Mouse (Mus musculus) heart, postnatal 0 days (tissue): Measurements from ENCODE around the gene Brd9. TPM values are rescaled to one million over a fixed set of nuclear protein-coding genes. Genes with fewer than 3 reads are reported as not detected.
"Not testable (repeated sequence)": the region's sequence is repeated elsewhere in the genome, so short reads cannot be mapped to it uniquely, and the experiment has no call there.

ENCODE experiments used
- ATAC-seq: fragments of 200-750 bp; cut with Nextera tagmentation; 2 replicates; pipeline ENCODE4 v1.8.0; 2017; ENCODE audit warnings: low read depth, moderate number of reproducible peaks, moderate library complexity; ENCODE audit not compliant: insufficient read depth
- DNase-seq: peaks from one replicate; pipeline ENCODE4 v3.0.0-alpha.2; 2016; ENCODE audit warnings: low spot score
- H3K27ac ChIP-seq: fragments of 300-500 bp; sonication (generic); 2 replicates; pipeline ENCODE4 v1.5.1; 2014; ENCODE audit warnings: low read depth, mild to moderate bottlenecking
- H3K27me3 ChIP-seq: fragments of 300-500 bp; sonication (generic); 2 replicates; pipeline ENCODE4 v1.6.1; 2014; ENCODE audit warnings: low read length, mixed read lengths; ENCODE audit not compliant: control insufficient read depth, insufficient read depth
- H3K36me3 ChIP-seq: fragments of 300-500 bp; sonication (generic); replicated peaks from 2 replicates; pipeline ENCODE4 v1.6.1; 2014; ENCODE audit warnings: low read length, mixed read lengths; ENCODE audit not compliant: control insufficient read depth, insufficient read depth
- H3K4me1 ChIP-seq: fragments of 300-500 bp; sonication (generic); 2 replicates; pipeline ENCODE4 v1.6.1; 2014; ENCODE audit warnings: antibody characterized with exemption; ENCODE audit not compliant: control insufficient read depth, insufficient read depth
- H3K4me2 ChIP-seq: fragments of 300-500 bp; sonication (generic); 2 replicates; pipeline ENCODE4 v1.6.1; 2014; ENCODE audit warnings: low read depth, mild to moderate bottlenecking, low read length, moderate library complexity
- H3K4me3 ChIP-seq: fragments of 300-500 bp; sonication (generic); 2 replicates; pipeline ENCODE4 v1.5.1; 2014; ENCODE audit warnings: low read depth, low read length
- H3K9ac ChIP-seq: fragments of 300-500 bp; sonication (generic); replicated peaks from 2 replicates; pipeline ENCODE4 v1.6.1; 2014; ENCODE audit warnings: low read depth, low read length, mixed read lengths
- H3K9me3 ChIP-seq: fragments of 300-500 bp; sonication (generic); replicated peaks from 2 replicates; pipeline ENCODE4 v1.6.1; 2016; ENCODE audit warnings: low read length; ENCODE audit not compliant: control insufficient read depth
- CTCF ChIP-seq: IDR thresholded peaks from 2 replicates; pipeline ENCODE4 v1.5.1; 2016; ENCODE audit warnings: antibody characterized with exemption, control low read depth, low read depth
- EP300 ChIP-seq: IDR thresholded peaks from 2 replicates; pipeline ENCODE4 v1.6.1; 2016; ENCODE audit warnings: antibody characterized with exemption, low read depth
- WGBS: fragments of 180-500 bp; shearing (Covaris S2); extraction: QIAGEN DNeasy Blood & Tissue Kit; methylation state at CpG from one replicate; pipeline ENCODE4 v1.1.7; 2014; 5-methylcytosine and 5-hydroxymethylcytosine counted together
- polyA plus RNA-seq: library from polyadenylated mRNA; unstranded; fragments of >200 nt; fragmentation: Nextera tagmentation; extraction: Ambion mirVana; gene quantifications from 2 replicates; pipeline ENCODE4 v1.2.1, GENCODE M21; 2015
- total RNA-seq: library from RNA; depleted of rRNA; stranded (reverse); fragments of >200 nt; gene quantifications from 2 replicates; pipeline ENCODE4 v1.2.3, GENCODE M21; 2014; ENCODE audit warnings: low replicate concordance

Brd9 gene
- total and polyA plus RNA-seq, 2 experiments from 2014 or later: 29.3 to 43.3 TPM

GRCm38 (mm10) chr13:73991267-73991666, 53.7 kb downstream of the Brd9 start:
- no peaks in the 10 kb centered on the region for H3K27me3 ChIP-seq
- no peak overlapping the region for H3K9ac ChIP-seq
- H3K36me3 ChIP-seq: no peaks in the 10 kb centered on the region
- H3K4me2 ChIP-seq: no peak overlapping the region
- H3K27ac ChIP-seq: no peak overlapping the region; the same call in 1 of the 2 replicates
- ATAC-seq: peak; percentile 63
- DNase-seq: no peak
- peaks cover 6% of the 10 kb centered on the region; the same call in 1 of the 2 replicates for H3K4me1 ChIP-seq
- TF ChIP-seq EP300: no peak
- no peak for TF ChIP-seq CTCF
- WGBS: 50% methylated on average over 5 of the region's 5 CpGs
- H3K9me3 ChIP-seq: no peaks in the 10 kb centered on the region
- no peak overlapping the region for H3K4me3 ChIP-seq

GRCm38 (mm10) chr13:73996456-73996855, 58.8 kb downstream of the Brd9 start:
- Histone ChIP-seq H3K36me3 (no peaks in the 10 kb centered on the region), H3K4me2 (no peak overlapping the region), H3K9me3 (no peaks in the 10 kb centered on the region), H3K9ac (no peak overlapping the region), H3K27me3 (no peaks in the 10 kb centered on the region), H3K4me1 (no peaks in the 10 kb centered on the region), H3K27ac (no peak overlapping the region), H3K4me3 (no peak overlapping the region)
- ATAC-seq (no peak), DNase-seq (no peak)
- 76% methylated on average over 4 of the region's 4 CpGs for WGBS
- no peak for TF ChIP-seq CTCF
- TF ChIP-seq EP300: no peak

DNA sequence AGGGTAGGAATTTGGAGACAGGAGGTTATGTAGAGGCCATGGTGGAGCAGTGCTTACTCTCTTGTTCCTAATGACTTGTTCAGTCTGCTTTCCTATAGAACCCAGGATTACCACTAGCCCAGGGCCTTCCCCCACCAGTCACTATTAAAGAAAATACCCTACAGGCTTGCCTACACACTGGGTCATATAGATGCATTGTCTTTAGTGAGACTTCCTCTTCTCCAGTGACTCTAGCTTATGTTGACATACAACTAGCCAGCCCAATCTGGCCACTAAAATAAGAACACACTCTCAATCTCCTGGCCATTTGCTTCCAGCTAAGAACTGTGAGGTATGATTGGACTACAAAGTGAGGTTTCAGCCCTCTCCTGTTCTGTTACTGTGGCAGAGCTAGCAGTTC, 62.9 kb downstream of the Brd9 start:
- H3K27me3 ChIP-seq: no peaks in the 10 kb centered on the region
- no peak for DNase-seq
- H3K9me3 ChIP-seq: no peaks in the 10 kb centered on the region
- H3K4me3 ChIP-seq: no peak overlapping the region
- no peak for ATAC-seq
- no peaks in the 10 kb centered on the region for H3K36me3 ChIP-seq
- H3K27ac ChIP-seq: no peak overlapping the region
- no peaks in the 10 kb centered on the region for H3K4me1 ChIP-seq
- H3K9ac ChIP-seq: no peak overlapping the region
- no peak overlapping the region for H3K4me2 ChIP-seq
- TF ChIP-seq EP300 (no peak), CTCF (no peak)

DNA sequence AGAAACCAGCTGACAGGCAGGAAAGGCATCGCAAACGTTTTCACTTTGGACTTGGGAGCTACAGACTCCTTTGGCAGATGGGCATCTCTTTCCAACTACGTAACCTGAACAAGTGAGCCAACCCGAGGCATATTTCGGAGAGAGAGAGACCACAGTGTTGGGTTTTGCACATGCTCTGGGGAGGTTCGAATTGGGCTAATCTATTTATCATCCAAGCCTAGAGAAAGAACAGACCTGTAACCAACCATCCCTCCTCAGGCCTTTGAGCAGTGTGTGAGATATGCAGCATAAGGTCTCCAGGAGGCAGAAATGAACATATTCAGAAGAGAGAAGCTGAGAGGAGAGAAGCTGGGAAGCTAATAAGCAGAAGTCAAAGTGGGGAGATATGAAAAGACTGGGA, 63.4 kb downstream of the Brd9 start:
- 79% methylated on average over 6 of the region's 6 CpGs for WGBS
- TF ChIP-seq CTCF: no peak
- TF ChIP-seq EP300: no peak
- Histone ChIP-seq H3K4me3 (no peak overlapping the region), H3K9me3 (no peaks in the 10 kb centered on the region), H3K36me3 (no peaks in the 10 kb centered on the region), H3K4me2 (no peak overlapping the region), H3K27ac (no peak overlapping the region), H3K27me3 (no peaks in the 10 kb centered on the region), H3K4me1 (no peaks in the 10 kb centered on the region), H3K9ac (no peak overlapping the region)
- ATAC-seq (no peak), DNase-seq (no peak)

DNA sequence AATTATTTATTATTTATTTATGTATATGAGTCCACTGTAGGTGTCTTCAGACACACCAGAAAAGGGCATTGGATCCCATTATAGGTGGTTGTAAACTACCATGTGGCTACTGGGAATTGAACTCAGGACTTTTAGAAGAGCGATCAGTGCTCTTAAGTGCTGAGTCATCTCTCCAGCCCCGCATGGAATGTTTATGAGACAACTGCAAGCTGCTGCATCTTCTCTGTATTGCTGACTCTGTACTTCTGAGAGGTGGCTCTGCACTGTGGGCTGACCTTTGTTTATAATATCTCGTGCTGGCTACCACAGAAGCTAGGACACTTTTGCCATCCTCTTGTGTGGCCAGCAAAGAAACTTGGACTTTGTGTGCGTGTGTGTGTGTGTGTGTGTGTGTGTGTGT, 63.9 kb downstream of the Brd9 start:
- H3K4me2 ChIP-seq: no peak overlapping the region
- no peak for TF ChIP-seq EP300
- no peak for TF ChIP-seq CTCF
- WGBS: 61% methylated on average over 4 of the region's 4 CpGs

GRCm38 (mm10) chr13:74006881-74007280, 69.3 kb downstream of the Brd9 start:
- H3K27ac ChIP-seq, H3K36me3 ChIP-seq, H3K27me3 ChIP-seq, H3K9me3 ChIP-seq, H3K4me2 ChIP-seq, ATAC-seq, H3K9ac ChIP-seq, H3K4me3 ChIP-seq, DNase-seq, H3K4me1 ChIP-seq: not testable (repeated sequence)
- 87% methylated on average over 4 of the region's 4 CpGs for WGBS

More for the DNA sequence above, 63.9 kb downstream of the Brd9 start:
- no peak overlapping the region for H3K9ac ChIP-seq
- H3K27me3 ChIP-seq: no peaks in the 10 kb centered on the region
- no peaks in the 10 kb centered on the region for H3K9me3 ChIP-seq
- H3K4me1 ChIP-seq: no peaks in the 10 kb centered on the region
- H3K27ac ChIP-seq: no peak overlapping the region
- no peak overlapping the region for H3K4me3 ChIP-seq
- H3K36me3 ChIP-seq: no peaks in the 10 kb centered on the region
- DNase-seq (no peak), ATAC-seq (no peak)

DNA sequence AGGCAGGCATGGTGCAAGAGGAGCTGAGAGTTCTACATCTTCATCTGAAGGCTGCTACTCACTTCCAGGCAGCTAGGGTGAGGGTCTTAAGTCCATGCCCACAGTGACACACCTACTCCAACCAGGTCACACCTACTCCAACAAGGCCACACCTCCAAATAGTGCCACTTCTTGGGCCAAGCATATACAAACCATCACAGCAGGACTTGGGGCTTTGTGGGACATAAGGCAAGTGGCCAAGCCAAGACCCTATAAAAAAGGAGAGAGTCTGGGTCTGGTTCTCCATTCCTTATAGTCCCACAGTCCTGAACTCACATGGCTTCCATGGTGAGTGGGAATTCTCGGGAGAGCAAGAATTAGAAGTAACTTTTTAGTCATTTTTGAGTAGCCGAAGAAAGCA, 70.6 kb downstream of the Brd9 start:
- not testable (repeated sequence) for H3K36me3 ChIP-seq, H3K27ac ChIP-seq, H3K4me1 ChIP-seq, H3K9me3 ChIP-seq, H3K27me3 ChIP-seq, H3K9ac ChIP-seq, ATAC-seq, DNase-seq
- peak overlapping the region; percentile 66; the same call in 1 of the 2 replicates for H3K4me3 ChIP-seq
- WGBS: 79% methylated on average over 2 of the region's 2 CpGs
- H3K4me2 ChIP-seq: peak overlapping the region; percentile 95
